Mouse (Mus musculus) frontal cortex, postnatal 10 days (tissue): ENCODE measurements at regions not wholly inside any gene's neighbourhood (a gene's known extent, or its start where the extent isn't known, plus 50 kb on each side); places are given as distances from the start of the nearest gene placed in this dataset.

Source experiments
- DNase-seq, 2 experiments: peaks; one replicate each; pipeline ENCODE4 v3.0.0; 2022; ENCODE audit warnings: low spot score in 2 of 2, mixed read lengths in 1 of 2

DNA sequence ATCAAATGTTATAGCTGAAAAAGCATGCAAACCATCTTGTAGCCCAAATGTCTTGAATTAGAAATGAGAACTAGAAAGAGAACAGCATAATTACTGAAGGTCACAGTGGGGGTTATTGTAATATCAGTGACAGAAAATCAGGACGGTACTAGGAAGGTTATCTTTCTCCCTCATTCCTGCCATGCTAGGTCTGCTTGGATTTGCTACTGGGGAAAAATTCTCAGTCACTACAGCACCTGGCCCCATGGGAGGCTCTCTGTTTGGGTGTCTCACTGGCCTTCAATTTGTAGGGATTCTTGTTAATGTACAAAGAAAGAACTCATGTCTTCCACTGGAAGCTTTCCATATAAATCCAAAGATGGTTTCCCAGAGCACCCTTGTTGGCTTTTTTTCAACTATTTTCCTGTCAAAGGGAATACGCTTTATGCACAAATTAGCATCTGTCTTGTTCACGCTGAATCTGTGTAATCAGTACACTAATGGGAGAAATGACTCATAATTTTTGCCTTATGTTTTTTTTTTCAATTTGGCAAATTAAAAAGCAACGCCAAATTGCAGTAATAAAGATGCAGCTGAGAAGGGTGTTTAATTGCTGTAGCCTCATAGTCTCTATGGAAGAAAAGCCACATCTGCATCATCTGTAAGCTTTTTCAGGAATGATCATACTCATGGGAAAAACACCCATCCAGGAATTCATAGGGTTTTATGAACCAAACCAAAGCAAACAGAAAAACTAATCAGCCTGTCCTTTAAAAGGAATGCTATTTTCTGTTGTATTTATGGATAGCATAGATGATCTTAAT lies 290.2 kb upstream of the Arhgef26 start:
- DNase-seq: no peak

DNA sequence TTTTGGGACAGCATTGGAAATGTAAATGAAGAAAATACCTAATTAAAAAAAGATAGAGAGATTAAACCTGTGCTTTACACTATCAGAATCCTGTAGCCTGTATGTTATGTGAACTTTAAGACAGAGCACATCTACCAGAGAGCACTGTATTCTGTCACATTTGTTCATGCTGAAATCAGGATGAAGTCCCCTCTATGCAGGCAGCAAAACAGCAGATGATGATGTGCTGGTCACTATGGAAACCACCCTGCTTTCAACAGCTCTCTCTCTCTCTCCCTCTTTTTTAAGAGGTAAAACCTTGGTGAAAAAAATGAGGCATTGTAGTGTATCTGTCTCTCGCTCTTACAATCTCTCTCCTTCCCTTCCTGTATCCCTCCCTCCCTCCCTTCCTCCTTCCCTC lies 283.9 kb upstream of the Arhgef26 start:
- DNase-seq: peak in 1 of 2 experiments; percentile 7

DNA sequence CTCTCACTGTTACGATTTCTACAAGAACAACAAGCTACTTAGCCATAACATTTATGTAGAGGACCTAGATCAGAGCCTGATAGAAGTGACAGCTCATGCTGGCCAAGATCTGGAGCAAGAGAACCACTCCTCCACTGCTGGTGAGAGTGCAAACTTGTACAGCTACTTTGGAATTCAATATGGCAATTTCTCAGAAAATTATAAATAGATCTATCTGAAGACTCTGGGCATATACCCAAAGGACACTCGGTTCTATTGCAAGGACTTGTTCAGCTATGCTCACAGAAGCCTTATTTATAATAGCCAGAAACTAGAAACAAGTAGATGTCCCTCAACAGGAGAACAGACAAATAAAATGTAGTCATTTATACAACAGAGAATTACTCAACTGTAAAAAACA lies 259.6 kb upstream of the Arhgef26 start:
- no peak for DNase-seq

DNA sequence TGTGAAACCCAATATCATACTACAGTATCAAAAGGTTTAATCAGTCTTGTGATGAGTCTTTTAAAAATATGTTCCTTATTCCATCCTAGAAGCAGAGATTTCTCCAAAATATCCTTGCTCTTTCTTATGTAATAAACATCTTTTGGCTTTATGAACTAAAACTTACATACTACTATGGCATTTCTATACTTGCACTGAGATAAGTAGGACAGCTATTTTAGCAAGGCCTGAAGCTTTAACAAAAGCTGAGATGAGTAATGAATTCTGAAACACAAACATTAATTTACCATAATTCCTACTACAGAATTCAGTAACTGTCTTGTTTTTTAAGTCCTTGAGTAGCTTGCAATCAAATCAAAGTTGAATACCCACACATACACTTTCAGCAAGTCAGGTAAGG lies 252.6 kb upstream of the Arhgef26 start:
- no peak for DNase-seq

DNA sequence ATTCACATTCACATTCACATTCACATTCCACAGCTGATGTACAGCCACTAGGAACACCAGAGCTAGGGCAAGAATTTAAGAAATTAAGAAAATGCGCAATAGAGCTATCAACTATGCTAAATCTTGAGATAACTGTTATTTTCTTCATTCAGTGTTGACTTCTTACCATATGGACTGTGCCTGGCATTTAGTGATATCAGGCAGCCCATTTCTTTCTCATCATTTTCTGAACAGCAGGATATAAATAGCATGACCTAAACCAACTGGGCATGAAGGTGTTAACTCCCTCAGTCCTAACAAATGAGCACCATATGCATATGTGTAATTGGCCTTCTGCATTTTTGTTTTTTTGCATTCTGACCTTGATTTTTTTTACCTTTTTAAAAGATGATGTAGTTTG lies 250.9 kb upstream of the Arhgef26 start:
- DNase-seq: no peak

DNA sequence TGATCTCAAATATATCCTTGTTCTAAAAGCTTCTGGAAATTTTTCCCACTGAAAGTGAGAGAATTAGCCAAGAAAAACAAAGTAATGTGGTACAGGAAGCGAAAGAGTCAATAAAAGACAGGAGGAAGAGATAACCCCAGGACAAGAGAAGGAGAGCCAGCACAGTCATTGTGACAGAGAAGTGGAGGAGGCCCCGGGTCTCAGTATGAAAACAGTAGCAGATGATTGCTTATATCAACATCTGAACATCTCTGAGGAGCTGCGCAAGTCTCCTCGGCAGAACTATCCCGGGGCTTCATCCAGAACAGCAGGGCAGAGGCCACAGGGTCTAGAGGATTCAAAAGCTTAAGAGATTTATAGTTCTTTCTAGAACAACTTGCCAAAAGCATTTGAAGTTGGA lies 235.0 kb upstream of the Arhgef26 start:
- DNase-seq: no peak

DNA sequence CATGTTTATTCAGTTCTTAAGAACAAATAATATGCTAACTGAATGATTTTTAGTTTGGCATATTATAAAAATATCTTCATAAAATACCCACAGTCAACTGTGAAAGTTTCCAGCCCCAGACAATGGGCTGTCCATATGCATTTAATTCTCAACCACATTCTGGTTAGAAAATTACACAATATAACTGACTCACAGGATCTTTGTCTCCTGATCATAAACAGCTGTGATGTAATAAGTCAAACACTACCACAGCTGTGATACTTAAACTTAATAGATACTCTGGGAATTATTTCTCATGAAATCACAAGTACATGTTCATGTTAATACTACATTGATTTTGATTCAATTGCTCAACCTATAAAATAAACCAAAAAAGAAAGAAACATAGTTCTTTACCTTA lies 234.3 kb upstream of the Arhgef26 start:
- DNase-seq: no peak

DNA sequence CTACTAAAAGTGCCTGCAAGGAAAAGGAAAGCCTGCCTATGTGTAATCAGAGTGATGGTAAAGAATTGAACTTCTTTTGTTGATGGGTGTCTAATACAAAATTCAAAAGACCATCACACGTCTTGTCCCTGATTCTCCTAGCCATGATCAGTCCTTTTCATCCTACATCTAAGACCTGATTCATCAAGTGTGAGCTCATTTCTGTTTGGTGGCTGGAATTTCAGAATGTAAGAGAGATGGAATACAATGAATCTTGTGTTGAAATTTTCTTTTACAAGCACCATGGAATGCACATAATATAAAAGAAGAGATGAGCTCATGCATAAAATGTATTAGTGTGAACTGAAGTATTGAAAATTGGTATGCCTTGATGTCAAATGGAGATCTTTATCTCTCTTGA lies 233.6 kb upstream of the Arhgef26 start:
- no peak for DNase-seq

DNA sequence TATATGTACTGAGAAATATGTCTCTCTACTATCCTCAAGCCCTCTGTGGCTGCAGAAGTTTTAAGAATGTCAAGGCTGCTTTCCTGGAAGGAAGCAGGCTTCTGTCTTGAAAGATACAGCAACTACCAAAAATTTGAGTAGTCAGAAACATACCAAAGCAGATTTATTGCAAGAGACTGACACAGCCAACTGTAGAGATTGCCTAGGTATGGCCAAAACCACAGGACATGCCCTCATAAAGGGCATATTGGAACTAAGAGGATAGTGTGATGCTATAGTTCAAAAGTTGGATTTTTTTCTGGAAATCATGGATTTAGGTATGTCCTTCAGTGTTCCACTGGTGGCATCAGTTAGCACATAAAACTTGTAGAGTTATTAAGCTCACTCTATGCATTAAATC lies 230.8 kb upstream of the Arhgef26 start:
- no peak for DNase-seq
